Mouse (Mus musculus) midbrain, embryonic 10.5 days (tissue): ENCODE measurements around the gene Slx4ip. TPM values are rescaled to one million over a fixed set of nuclear protein-coding genes. Genes with fewer than 3 reads are reported as not detected.

Experiments used
- DNase-seq: peaks from one replicate; pipeline ENCODE4 v3.0.0-alpha.2; 2017; ENCODE audit warnings: low spot score
- H3K27ac ChIP-seq: fragments of 300-500 bp; sonication (generic); replicated peaks from 2 replicates; pipeline ENCODE4 v1.5.1; 2016; ENCODE audit warnings: mild to moderate bottlenecking
- H3K27me3 ChIP-seq: fragments of 300-500 bp; sonication (generic); 2 replicates; pipeline ENCODE4 v1.6.1; 2016; ENCODE audit warnings: low read depth, mild to moderate bottlenecking; ENCODE audit not compliant: poor library complexity, severe bottlenecking
- H3K36me3 ChIP-seq: fragments of 300-500 bp; sonication (generic); 2 replicates; pipeline ENCODE4 v1.6.1; 2016; ENCODE audit warnings: mild to moderate bottlenecking, moderate library complexity
- H3K4me1 ChIP-seq: fragments of 300-500 bp; sonication (generic); 2 replicates; pipeline ENCODE4 v1.6.1; 2016
- H3K4me3 ChIP-seq: fragments of 300-500 bp; sonication (generic); 2 replicates; pipeline ENCODE4 v1.5.1; 2016; ENCODE audit warnings: mild to moderate bottlenecking, moderate library complexity
- H3K9me3 ChIP-seq: fragments of 300-500 bp; sonication (generic); replicated peaks from 2 replicates; pipeline ENCODE4 v1.6.1; 2016; ENCODE audit warnings: mild to moderate bottlenecking
- WGBS: fragments of 180-500 bp; shearing (Covaris S2); methylation state at CpG from one replicate; pipeline ENCODE4 v1.1.7; 2016; 5-methylcytosine and 5-hydroxymethylcytosine counted together
- polyA plus RNA-seq: library from polyadenylated mRNA; unstranded; fragments of >200 nt; fragmentation: Nextera tagmentation; extraction: Ambion mirVana; gene quantifications from 2 replicates; pipeline ENCODE4 v1.2.1, GENCODE M21; 2016

The Slx4ip gene
- polyA plus RNA-seq, 1 experiment from 2014 or later = 9.8 TPM

DNA sequence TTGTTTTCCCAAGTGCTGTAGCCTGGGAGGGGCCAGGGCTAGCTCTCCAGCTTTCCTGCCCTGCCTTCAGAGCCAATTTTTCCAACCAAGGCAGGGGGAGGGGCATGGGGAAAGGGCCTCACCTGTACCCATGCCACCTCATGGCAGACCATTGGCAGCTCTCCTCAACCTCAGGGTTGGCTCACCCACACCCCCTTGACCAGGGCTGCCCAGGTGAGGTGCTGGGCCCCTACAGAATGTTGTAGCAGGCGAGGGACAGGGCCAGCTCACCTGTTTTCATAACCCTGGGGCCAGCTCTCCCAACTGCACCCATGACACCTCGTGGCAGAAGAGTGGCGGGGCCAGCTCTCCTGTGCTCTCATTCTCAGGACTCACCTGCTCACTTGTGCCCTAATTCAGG, 67.7 kb downstream of the Slx4ip start:
- H3K36me3 ChIP-seq = no peaks in the 10 kb centered on the region
- DNase-seq = no peak
- H3K4me3 ChIP-seq = no peak overlapping the region
- peaks cover 13% of the 10 kb centered on the region for H3K4me1 ChIP-seq
- peak overlapping the region; percentile 33; the same call in 1 of the 2 replicates for H3K27ac ChIP-seq
- no peaks in the 10 kb centered on the region for H3K27me3 ChIP-seq
- 86% methylated on average over 3 of the region's 3 CpGs for WGBS
- no peaks in the 10 kb centered on the region for H3K9me3 ChIP-seq

DNA sequence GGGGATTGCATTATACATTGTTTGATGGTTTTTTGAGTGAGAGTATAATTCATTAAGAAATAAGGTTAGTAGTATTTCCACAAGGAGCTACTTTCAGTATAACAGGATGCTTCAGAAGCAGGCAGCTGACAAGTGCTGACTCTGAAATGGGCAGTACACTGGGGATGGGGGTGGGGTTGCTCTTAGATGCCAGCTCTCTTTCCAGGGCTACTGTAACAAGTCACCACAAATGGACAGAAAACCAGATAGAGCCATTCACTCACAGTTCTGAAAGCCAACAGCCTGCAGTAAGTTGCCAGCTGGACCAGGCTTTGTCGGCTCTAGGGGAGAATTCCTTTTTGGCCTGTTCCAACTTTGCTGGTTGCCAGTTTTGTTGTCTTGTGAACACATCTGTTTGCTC, 84.8 kb downstream of the Slx4ip start:
- H3K9me3 ChIP-seq = no peaks in the 10 kb centered on the region
- H3K36me3 ChIP-seq = no peaks in the 10 kb centered on the region
- 91% methylated on average over 1 of the region's 1 CpGs for WGBS
- no peak for DNase-seq
- H3K27me3 ChIP-seq = no peaks in the 10 kb centered on the region
- H3K27ac ChIP-seq = no peak overlapping the region
- H3K4me3 ChIP-seq = no peak overlapping the region
- peaks cover 8% of the 10 kb centered on the region for H3K4me1 ChIP-seq

DNA sequence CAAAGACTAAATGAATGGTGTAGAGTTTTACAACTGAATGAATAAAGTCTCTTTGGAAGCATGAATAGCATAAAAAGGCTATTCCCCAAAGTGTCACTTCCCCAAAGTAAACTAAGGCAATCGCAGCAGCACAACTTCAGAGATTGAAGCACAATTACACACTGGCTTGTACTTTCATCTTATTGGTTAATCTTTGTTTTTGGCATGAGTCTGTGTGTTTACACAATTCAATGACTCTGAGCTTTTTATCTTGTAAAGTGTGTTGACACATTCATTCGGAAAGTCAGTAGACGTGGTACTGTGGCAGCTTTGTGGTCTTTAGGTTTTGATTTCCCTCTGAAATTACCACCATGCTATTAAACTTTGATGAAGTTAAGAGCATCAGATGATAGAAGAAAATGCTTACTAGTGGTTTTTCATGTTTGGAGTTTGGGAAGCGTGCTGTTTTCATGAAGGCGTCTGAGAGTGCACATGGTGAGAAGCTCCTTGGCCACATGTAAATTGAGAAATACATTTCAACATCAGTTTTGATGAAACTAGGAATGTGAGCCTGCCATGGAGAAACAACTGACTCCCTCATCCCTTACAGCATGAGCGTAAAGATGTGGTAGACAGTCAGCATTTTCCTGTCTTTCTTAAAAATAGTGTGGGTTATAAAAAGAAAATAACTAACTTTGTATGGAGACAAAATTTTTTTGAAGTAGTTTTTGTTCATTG, 88.2 kb downstream of the Slx4ip start:
- H3K27me3 ChIP-seq = no peaks in the 10 kb centered on the region
- 87% methylated on average over 6 of the region's 6 CpGs for WGBS
- DNase-seq = no peak

DNA sequence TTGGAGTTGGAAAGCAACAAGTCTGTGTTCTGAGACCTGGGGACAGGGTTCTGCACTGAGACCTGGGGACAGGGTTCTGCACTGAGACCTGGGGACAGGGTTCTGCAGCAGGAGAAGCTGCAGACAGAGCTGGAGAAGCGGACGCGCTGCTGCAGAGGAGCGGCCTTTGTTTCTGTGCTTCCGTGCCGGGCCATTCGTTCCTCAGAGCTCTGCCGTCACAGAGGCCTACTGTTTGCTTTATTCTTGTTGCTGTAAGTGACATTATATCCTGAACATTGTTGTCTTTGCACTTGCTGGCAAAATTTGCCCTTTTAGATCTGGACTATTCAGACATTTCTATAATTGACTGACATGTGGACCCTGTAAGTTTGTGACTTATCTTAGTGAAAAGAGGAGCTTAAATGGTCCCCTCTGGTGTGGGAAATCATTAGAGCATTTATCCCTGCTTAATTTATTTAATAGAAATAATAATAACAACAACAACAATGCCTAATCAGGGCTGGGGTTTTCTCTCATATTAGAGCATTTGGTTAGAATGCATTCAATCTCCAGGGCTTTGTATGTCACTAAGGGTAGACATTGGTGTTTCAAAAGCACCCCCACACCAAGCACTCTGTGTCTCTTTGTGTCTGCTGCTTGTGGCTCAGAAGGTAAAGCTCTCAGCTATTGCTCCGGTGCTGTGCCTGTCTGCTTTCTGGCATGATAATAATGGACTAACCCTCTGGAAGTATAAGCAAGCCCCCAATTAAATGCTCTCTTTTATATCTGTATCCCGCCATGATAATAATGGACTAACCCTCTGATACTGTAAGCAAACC, 90.3 kb downstream of the Slx4ip start:
- Histone ChIP-seq H3K36me3 (no peaks in the 10 kb centered on the region), H3K4me3 (no peak overlapping the region), H3K4me1 (peaks cover 20% of the 10 kb centered on the region), H3K27ac (peak overlapping the region; percentile 76), H3K27me3 (no peaks in the 10 kb centered on the region), H3K9me3 (no peaks in the 10 kb centered on the region)
- DNase-seq = no peak
- 57% methylated on average over 10 of the region's 10 CpGs for WGBS

More for the DNA sequence above, 88.2 kb downstream of the Slx4ip start:
- Histone ChIP-seq H3K9me3 (no peaks in the 10 kb centered on the region), H3K4me1 (peaks cover 18% of the 10 kb centered on the region), H3K36me3 (no peaks in the 10 kb centered on the region), H3K27ac (no peak overlapping the region), H3K4me3 (no peak overlapping the region)

DNA sequence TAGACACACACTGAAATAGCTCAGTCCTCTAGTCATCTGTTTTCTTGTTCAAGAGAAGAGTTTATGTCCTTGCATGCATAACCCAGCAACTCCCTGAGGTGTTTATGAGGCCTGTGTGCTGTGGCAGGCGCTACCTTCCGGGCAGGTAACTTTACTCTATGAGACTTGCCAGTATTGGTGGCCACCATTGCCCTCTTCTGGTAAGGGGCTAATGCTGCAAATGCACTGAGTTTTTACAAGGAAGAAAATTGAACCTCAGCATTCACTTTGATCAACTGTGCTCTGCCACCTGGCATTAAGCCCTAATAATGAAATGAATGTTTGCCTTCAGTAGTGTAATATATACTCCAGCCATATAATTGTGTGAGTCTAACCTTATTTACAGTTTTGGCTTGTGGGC, 92.9 kb downstream of the Slx4ip start:
- peaks cover 18% of the 10 kb centered on the region for H3K4me1 ChIP-seq
- 87% methylated on average over 2 of the region's 2 CpGs for WGBS
- H3K4me3 ChIP-seq = no peak overlapping the region
- no peak for DNase-seq
- H3K36me3 ChIP-seq = no peaks in the 10 kb centered on the region
- no peak overlapping the region for H3K27ac ChIP-seq
- no peaks in the 10 kb centered on the region for H3K9me3 ChIP-seq
- H3K27me3 ChIP-seq = no peaks in the 10 kb centered on the region

DNA sequence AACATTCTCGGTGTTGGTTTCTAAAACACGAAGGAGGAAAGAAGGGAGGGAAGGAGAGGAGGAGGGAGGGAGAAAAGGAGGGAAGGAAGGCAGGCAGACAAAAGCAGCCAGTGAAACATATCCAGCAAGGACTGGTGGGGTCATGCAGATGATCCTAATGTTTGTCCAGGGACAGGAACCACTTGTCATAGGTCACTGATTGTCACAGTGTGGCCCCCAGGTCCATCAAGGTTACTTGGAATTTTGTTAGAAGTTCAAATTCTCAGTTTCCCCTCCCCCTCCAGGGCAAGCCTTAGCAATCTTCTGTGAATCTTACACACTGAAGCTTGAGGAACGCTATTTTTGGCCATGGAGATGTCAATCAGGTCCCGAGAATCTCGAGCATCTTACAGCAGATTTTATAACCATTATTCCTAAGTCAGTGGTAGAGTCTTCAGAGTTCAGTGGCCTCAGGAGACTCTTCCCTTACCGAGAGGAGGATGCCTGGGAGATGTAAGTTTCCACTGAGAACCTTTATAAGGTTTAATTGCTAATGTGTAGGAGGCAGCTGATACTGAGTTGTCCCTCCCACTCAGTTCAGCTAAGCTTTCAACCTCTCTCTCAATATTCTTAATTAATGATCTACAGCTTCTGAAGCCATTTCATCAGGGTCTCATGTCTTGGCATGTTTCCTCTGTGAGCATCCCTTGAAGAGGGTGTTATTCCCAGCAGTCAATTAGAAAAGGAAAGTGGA, 95.1 kb downstream of the Slx4ip start:
- H3K4me3 ChIP-seq = no peak overlapping the region
- no peak for DNase-seq
- no peaks in the 10 kb centered on the region for H3K9me3 ChIP-seq
- H3K27ac ChIP-seq = no peak overlapping the region
- H3K36me3 ChIP-seq = no peaks in the 10 kb centered on the region
- 81% methylated on average over 6 of the region's 6 CpGs for WGBS
- H3K4me1 ChIP-seq = peaks cover 9% of the 10 kb centered on the region
- no peaks in the 10 kb centered on the region for H3K27me3 ChIP-seq

DNA sequence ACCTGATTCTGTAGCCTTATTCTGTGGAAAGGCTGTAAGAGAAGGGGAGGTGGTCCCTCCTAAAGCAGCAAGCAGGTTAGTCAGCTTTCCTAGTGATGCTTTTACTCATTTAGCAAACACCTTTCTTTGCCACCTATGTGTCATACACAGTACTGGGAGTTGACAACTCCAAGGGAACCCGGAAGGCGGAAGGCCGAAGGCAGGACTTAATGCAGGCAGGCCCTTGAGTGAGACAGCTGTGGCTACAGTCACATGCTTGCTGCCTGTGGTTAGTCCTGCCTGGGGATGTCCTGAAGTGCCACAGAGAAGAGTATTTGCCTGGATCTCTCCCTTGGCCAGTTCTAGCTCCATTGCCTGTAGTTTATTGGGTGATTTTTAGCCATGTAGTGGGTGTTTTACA, 102.1 kb downstream of the Slx4ip start:
- Histone ChIP-seq H3K4me1 (peaks cover 12% of the 10 kb centered on the region), H3K27ac (no peak overlapping the region; the same call in 1 of the 2 replicates), H3K36me3 (no peaks in the 10 kb centered on the region), H3K9me3 (no peaks in the 10 kb centered on the region), H3K4me3 (no peak overlapping the region), H3K27me3 (no peaks in the 10 kb centered on the region)
- DNase-seq = no peak
- 94% methylated on average over 3 of the region's 3 CpGs for WGBS

DNA sequence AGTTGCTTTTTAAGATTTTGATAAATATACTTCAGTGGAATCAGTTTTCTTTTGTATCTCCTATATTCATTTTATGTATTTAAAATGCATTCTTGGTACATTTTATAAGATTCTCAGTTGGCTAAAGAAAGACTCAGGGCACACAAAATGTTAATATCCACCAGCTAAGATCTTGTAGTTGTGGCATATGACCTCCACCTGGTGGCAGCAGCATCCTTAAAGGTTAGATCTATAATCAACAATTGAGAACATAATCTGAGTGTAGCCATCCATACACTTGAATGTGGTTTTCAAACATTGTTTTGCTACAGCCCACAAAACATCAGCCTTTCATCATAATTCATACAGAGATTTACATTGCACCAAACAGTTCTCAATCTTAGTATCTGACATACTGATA, 106.1 kb downstream of the Slx4ip start:
- no peaks in the 10 kb centered on the region for H3K9me3 ChIP-seq
- H3K27ac ChIP-seq = no peak overlapping the region
- H3K4me1 ChIP-seq = peaks cover 12% of the 10 kb centered on the region
- no peaks in the 10 kb centered on the region for H3K36me3 ChIP-seq
- DNase-seq = no peak
- no peak overlapping the region for H3K4me3 ChIP-seq
- H3K27me3 ChIP-seq = no peaks in the 10 kb centered on the region

DNA sequence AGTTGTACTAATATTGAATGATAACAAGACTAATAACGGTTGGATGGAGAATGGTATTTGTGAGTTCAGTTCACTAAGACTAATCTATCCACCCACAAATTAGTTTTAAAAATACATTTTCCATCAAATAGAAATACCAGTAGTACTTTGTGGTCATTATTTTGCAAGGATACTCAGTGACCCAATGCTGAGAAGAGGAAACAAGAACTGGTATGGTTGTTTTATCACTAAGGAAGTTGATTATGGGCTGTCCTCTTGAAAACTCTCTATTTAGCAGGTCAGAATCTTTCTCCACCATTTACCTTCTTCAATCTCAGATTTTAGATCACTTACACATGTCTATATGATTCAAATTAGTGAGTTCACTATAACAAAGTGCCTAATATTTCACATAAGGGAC, 111.0 kb downstream of the Slx4ip start:
- Histone ChIP-seq H3K4me1 (no peaks in the 10 kb centered on the region), H3K27me3 (no peaks in the 10 kb centered on the region), H3K36me3 (no peaks in the 10 kb centered on the region), H3K4me3 (no peak overlapping the region), H3K27ac (no peak overlapping the region), H3K9me3 (no peaks in the 10 kb centered on the region)
- 100% methylated on average over 1 of the region's 1 CpGs for WGBS
- DNase-seq = no peak

DNA sequence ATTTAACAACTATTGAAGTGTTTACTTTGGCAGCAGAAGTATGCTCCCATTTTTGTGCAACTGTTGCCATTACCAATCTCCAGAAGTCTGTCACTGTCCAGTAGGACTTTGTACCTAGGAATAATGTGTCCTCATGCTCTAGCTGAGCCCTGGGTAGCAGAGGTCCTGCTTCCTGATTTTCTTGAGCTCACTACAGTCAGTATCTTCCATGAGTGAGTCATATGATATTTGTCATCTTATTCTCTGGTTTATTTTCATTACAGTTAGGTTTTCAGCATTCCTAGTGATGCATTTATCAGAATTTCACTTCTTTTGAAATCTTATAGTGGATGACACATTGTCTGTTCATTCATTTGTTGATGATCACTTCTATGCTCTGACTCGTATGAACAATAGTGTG, 115.6 kb downstream of the Slx4ip start:
- Histone ChIP-seq H3K4me1 (no peaks in the 10 kb centered on the region), H3K36me3 (no peaks in the 10 kb centered on the region), H3K27ac (no peak overlapping the region), H3K4me3 (no peak overlapping the region), H3K27me3 (no peaks in the 10 kb centered on the region), H3K9me3 (no peaks in the 10 kb centered on the region)
- WGBS = 98% methylated on average over 1 of the region's 1 CpGs
- DNase-seq = no peak

DNA sequence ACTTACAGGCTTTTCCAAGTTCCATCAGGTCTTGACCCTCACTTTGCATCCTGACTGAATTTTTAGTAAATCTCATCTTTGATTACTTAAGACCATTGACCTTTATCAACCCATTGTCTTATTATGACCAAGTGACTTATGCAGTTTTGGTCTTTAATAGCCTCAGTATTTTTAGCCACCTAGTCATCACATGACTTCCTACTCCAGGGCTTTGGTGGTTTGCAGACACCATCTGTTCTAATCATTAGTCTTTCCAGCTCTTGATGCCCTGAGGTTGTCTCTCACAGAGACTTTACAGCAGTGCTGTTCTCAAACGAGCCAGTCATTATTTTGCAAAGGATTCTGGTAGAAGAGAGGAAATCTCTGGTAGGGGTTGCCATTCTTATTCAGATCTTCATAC, 121.0 kb downstream of the Slx4ip start:
- no peaks in the 10 kb centered on the region for H3K27me3 ChIP-seq
- 63% methylated on average over 1 of the region's 1 CpGs for WGBS

DNA sequence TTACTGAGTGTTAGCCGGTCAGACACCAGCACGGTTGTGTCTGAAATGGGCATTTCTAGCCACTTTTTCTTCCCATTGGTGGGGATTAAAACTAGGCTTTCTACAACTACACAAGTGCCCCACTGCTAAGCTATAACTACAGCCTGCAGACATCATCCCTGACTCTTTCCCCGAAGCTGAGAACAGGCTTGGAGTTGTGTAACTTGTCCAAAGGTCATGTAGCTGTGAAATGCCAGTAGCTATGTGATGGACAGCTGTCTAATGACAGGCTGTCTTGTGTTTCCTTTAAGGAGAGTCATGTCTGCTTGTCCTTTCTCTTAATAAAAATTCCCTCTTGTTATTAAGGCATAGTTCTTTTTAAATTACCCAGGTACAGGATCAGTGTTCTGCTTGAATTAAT, 122.1 kb downstream of the Slx4ip start:
- no peak for DNase-seq
- no peak overlapping the region for H3K4me3 ChIP-seq
- H3K27ac ChIP-seq = no peak overlapping the region
- no peaks in the 10 kb centered on the region for H3K4me1 ChIP-seq
- 76% methylated on average over 3 of the region's 3 CpGs for WGBS
- no peaks in the 10 kb centered on the region for H3K36me3 ChIP-seq
- no peaks in the 10 kb centered on the region for H3K27me3 ChIP-seq
- no peaks in the 10 kb centered on the region for H3K9me3 ChIP-seq

More for the DNA sequence above, 121.0 kb downstream of the Slx4ip start:
- H3K36me3 ChIP-seq = no peaks in the 10 kb centered on the region
- no peak overlapping the region for H3K27ac ChIP-seq
- H3K4me3 ChIP-seq = no peak overlapping the region
- H3K9me3 ChIP-seq = no peaks in the 10 kb centered on the region
- H3K4me1 ChIP-seq = no peaks in the 10 kb centered on the region
- DNase-seq = no peak
